Mouse (Mus musculus) lung, embryonic 14.5 days (tissue): Measurements from ENCODE around the gene Tef. TPM values are rescaled to one million over a fixed set of nuclear protein-coding genes. Genes with fewer than 3 reads are reported as not detected.
A peak's percentile ranks its signal among the peaks of the same experiment; 100 is the strongest.

Experiments used
- ATAC-seq: fragments of 200-750 bp; cut with Nextera tagmentation; 2 replicates; pipeline ENCODE4 v1.8.0; 2017; ENCODE audit warnings: mild to moderate bottlenecking, moderate TSS enrichment, moderate library complexity; ENCODE audit not compliant: insufficient read depth
- DNase-seq: peaks from one replicate; pipeline ENCODE4 v3.0.0-alpha.2; 2015
- H3K27ac ChIP-seq: fragments of 300-500 bp; sonication (generic); 2 replicates; pipeline ENCODE4 v1.5.1; 2014; ENCODE audit warnings: low read depth, mild to moderate bottlenecking, moderate library complexity
- H3K27me3 ChIP-seq: fragments of 300-500 bp; sonication (generic); 2 replicates; pipeline ENCODE4 v1.6.1; 2014; ENCODE audit warnings: low read length, control low read depth; ENCODE audit not compliant: insufficient read depth
- H3K36me3 ChIP-seq: fragments of 300-500 bp; sonication (generic); 2 replicates; pipeline ENCODE4 v1.6.1; 2014; ENCODE audit warnings: control low read depth; ENCODE audit not compliant: insufficient read depth
- H3K4me1 ChIP-seq: fragments of 300-500 bp; sonication (generic); 2 replicates; pipeline ENCODE4 v1.6.1; 2014; ENCODE audit warnings: antibody characterized with exemption, control low read depth; ENCODE audit not compliant: insufficient read depth
- H3K4me2 ChIP-seq: fragments of 300-500 bp; sonication (generic); 2 replicates; pipeline ENCODE4 v1.6.1; 2014; ENCODE audit warnings: mild to moderate bottlenecking
- H3K4me3 ChIP-seq: fragments of 300-500 bp; sonication (generic); 2 replicates; pipeline ENCODE4 v1.5.1; 2014; ENCODE audit warnings: low read depth, low read length
- H3K9ac ChIP-seq: fragments of 300-500 bp; sonication (generic); 2 replicates; pipeline ENCODE4 v1.6.1; 2014
- H3K9me3 ChIP-seq: fragments of 300-500 bp; sonication (generic); 2 replicates; pipeline ENCODE4 v1.6.1; 2016; ENCODE audit warnings: low read depth, low read length, control low read depth
- CTCF ChIP-seq: IDR thresholded peaks from 2 replicates; pipeline ENCODE4 v1.5.1; 2016; ENCODE audit warnings: antibody characterized with exemption, low read depth
- WGBS: fragments of 180-500 bp; shearing (Covaris S2); extraction: QIAGEN DNeasy Blood & Tissue Kit; methylation state at CpG from one replicate; pipeline ENCODE4 v1.1.7; 2014; 5-methylcytosine and 5-hydroxymethylcytosine counted together
- polyA plus RNA-seq: library from polyadenylated mRNA; unstranded; fragments of >200 nt; fragmentation: Nextera tagmentation; extraction: Ambion mirVana; gene quantifications from 2 replicates; pipeline ENCODE4 v1.2.1, GENCODE M21; 2014

Gene Tef
- polyA plus RNA-seq, 1 experiment from 2014 or later: 23.8 TPM

- H3K27me3 ChIP-seq: no peaks in the 10 kb centered on the region
- no peaks in the 10 kb centered on the region for H3K9me3 ChIP-seq
- DNase-seq (no peak), ATAC-seq (no peak)
- H3K4me2 ChIP-seq: no peak overlapping the region
- H3K4me3 ChIP-seq: no peak overlapping the region
- TF ChIP-seq CTCF: no peak
- H3K4me1 ChIP-seq: peaks cover 24% of the 10 kb centered on the region
- no peak overlapping the region for H3K9ac ChIP-seq
- no peak overlapping the region for H3K27ac ChIP-seq
- WGBS: 52% methylated on average over 2 of the region's 2 CpGs
- no peaks in the 10 kb centered on the region for H3K36me3 ChIP-seq
Observed at GRCm38 (mm10) chr15:81808799-81809198, 6.6 kb downstream of the Tef start.

DNA sequence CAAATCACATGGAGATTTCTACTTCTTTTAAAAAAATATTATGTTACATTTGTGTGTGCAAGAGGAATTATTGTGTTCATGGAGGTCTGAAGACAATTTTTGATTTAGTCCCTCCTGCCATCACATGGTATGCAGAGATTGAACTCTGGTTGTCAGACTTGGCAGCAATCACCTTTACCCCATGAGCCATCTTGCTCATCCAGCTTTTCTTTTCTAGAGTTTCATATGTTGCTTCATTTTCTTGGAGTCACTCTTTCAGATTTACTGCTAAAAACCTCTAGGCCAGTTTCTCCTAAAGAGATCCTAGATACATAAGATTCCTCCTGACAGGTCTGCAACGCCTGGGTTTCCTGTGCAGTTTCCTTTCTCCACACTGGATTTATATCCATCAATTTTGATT is 7.3 kb downstream of the Tef start:
- no peak for ATAC-seq
- peak overlapping the region; percentile 69 for H3K4me3 ChIP-seq
- peaks cover 17% of the 10 kb centered on the region for H3K4me1 ChIP-seq
- H3K36me3 ChIP-seq: no peaks in the 10 kb centered on the region
- H3K4me2 ChIP-seq: peak overlapping the region; percentile 87
- 31% methylated on average over 1 of the region's 1 CpGs for WGBS
- TF ChIP-seq CTCF: no peak
- H3K27me3 ChIP-seq: no peaks in the 10 kb centered on the region
- no peaks in the 10 kb centered on the region for H3K9me3 ChIP-seq
- H3K27ac ChIP-seq: peak overlapping the region; percentile 95
- no peak for DNase-seq
- H3K9ac ChIP-seq: peak overlapping the region; percentile 56

DNA sequence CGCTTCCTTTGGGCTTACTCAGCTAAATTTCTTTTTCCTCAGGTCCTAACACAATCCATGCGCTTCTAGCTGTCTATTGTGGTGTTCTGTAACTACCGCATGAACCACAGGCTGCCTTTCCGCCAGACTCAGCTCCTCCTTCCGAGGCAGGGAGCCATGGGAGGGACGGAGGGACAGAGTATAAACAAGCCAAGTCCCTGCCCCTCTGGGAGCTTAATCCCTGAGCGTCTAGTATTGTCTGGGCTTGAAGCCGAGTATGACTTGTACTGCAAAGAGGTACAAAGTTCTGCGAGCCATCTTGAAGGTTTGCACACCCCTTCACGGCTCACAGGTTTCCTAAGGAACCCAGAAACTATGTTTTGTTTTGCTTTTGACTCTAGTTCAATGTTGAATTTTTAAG is 7.9 kb downstream of the Tef start:
- H3K4me2 ChIP-seq: peak overlapping the region; percentile 87
- ATAC-seq: peak; percentile 47
- H3K27ac ChIP-seq: peak overlapping the region; percentile 95
- DNase-seq: peak; percentile 91
- peak overlapping the region; percentile 69 for H3K4me3 ChIP-seq
- H3K36me3 ChIP-seq: peaks cover 4% of the 10 kb centered on the region; the same call in 1 of the 2 replicates
- no peak for TF ChIP-seq CTCF
- H3K9ac ChIP-seq: peak overlapping the region; percentile 56
- no peaks in the 10 kb centered on the region for H3K9me3 ChIP-seq
- peaks cover 17% of the 10 kb centered on the region for H3K4me1 ChIP-seq
- 1% methylated on average over 10 of the region's 10 CpGs for WGBS
- no peaks in the 10 kb centered on the region for H3K27me3 ChIP-seq

- Histone ChIP-seq H3K27ac (peak overlapping the region; percentile 95), H3K9ac (peak overlapping the region; percentile 66), H3K36me3 (peaks cover 12% of the 10 kb centered on the region), H3K27me3 (no peaks in the 10 kb centered on the region), H3K9me3 (no peaks in the 10 kb centered on the region), H3K4me3 (peak overlapping the region; percentile 69), H3K4me2 (peak overlapping the region; percentile 87), H3K4me1 (peaks cover 14% of the 10 kb centered on the region)
- under 1% methylated on average over 82 of the region's 89 CpGs for WGBS
- no peak for TF ChIP-seq CTCF
- ATAC-seq (peak; percentile 98), DNase-seq (peak; percentile 99)
Observed at GRCm38 (mm10) chr15:81810671-81811598, 8.7 kb downstream of the Tef start.

GRCm38 (mm10) chr15:81811599-81811996 is 9.4 kb downstream of the Tef start:
- peak; percentile 5; the same call in 1 of the 2 replicates for ATAC-seq
- TF ChIP-seq CTCF: no peak
- Histone ChIP-seq H3K4me1 (peaks cover 10% of the 10 kb centered on the region), H3K9ac (peak overlapping the region; percentile 66), H3K36me3 (peaks cover 19% of the 10 kb centered on the region), H3K27ac (peak overlapping the region; percentile 71; the same call in 1 of the 2 replicates), H3K4me2 (peak overlapping the region; percentile 87), H3K4me3 (peak overlapping the region; percentile 69), H3K27me3 (no peaks in the 10 kb centered on the region), H3K9me3 (no peaks in the 10 kb centered on the region)
- WGBS: 4% methylated on average over 16 of the region's 26 CpGs
- peak; percentile 65 for DNase-seq

DNA sequence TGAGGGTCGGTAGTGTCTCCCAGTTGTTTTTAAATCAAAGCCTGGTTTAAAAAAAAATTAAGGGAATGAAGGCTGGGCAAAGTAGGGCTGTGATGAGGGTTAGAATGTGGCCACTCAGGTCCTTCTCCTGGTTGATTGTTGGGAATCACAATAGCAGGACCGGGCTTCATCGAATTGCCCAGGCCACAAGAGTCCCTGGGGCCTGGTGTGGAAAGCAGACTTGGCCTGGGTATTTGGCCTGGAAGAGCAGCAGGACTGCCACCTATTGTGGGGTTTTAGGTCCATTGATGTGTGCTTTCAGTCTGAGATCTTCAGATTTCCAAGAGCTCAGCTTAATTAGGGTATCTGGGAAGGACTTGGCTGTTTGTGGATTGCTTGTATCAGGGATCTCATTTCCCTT is 10.1 kb downstream of the Tef start:
- TF ChIP-seq CTCF: no peak
- Histone ChIP-seq H3K36me3 (peaks cover 26% of the 10 kb centered on the region), H3K27ac (no peak overlapping the region), H3K27me3 (no peaks in the 10 kb centered on the region), H3K4me3 (peak overlapping the region; percentile 69), H3K9me3 (no peaks in the 10 kb centered on the region), H3K9ac (peak overlapping the region; percentile 66), H3K4me1 (peaks cover 9% of the 10 kb centered on the region), H3K4me2 (peak overlapping the region; percentile 87)
- DNase-seq (no peak), ATAC-seq (no peak)
- WGBS: 37% methylated on average over 3 of the region's 3 CpGs
